Mouse (Mus musculus) cerebral cortex, adult 2 months (tissue): ENCODE results near the gene Chd9.

Experiments used
- WGBS: fragments of 180-500 bp; shearing (Covaris S2); methylation state at CpG from one replicate; pipeline ENCODE4 v1.1.7; 2018; 5-methylcytosine and 5-hydroxymethylcytosine counted together

Gene Chd9

DNA sequence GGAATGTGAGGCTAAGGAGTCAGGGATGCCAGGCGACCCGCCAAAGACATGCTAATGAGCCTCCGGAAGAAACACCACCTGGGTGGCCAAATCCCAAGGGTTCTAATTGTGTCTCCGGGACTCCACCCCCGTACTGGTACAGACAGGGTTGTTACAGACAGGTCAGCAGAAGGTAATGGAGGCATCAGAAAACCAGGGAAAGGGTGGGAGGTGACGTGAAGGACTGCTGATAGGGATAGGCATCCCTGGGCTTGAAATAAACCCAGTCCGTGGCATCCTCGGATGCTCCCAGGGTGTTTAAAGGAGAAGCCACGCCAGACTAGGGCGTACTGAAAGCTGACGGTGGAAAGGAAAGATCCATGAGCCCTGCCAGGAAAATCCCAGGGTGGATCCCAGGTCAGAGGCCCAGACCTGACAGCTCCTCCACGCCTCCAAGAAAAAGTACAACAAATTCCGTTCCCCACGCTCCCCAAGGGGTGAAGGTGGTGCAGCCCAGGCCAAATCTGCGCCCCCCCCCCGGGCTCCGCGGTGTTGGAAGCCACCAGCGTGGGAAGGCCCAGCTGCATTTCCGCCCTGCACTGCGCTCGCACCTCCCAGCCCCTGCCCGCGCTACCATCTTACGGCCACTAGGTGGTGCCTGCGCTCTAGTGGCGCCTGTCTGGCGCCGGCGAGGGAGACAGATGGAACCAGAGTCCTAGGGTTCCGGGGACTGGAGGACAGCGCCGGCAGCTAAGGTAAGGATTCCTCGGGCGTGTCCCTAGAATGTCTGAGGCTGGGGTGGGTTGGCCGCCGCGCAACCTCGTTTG, at the start of gene Chd9:
Gene Chd9, plus strand, starts transcription at position 172 of the 806 bp plus-strand sequence.
- WGBS = 1% methylated on average over 39 of the region's 39 CpGs

DNA sequence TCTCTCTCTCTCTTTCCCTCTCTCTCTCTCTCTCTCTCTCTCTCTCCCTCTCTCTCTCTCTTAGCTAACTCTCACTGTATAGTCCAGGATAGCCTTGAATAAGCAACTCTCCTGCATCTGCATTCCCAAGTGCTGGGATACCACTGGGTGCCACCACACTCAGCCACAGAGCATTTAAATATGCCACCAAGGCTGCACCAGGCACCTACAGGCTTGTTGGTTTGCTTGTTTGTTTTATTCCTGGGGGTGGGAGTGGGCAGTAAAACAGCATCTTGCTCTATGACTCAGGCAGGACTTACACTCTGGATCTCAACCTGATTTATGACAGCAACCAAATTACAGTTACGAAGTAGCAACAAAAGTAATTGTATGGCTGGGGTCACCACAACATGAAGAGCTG, 36.5 kb upstream of the Chd9 start:
- WGBS = 90% methylated on average over 1 of the region's 1 CpGs

DNA sequence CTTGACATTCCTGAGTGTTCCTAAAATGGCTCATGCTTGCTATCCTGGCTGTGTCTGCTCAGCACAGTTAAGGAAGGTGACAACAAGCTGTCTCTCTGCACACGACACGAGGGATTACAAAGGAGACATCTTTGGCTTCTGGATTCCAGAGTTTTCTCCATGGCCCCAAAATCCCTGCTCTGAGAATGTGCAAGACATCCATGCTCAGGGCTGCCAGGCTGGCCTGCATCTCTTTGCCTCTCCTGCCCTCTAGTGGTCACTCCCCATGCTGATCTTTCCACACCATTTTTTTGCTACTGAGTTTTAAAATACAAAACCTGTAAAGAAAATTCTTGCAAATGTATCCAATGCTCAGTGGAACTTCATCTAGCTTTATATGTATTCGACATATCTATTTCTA, 34.4 kb upstream of the Chd9 start:
- under 1% methylated on average over 3 of the region's 3 CpGs for WGBS

DNA sequence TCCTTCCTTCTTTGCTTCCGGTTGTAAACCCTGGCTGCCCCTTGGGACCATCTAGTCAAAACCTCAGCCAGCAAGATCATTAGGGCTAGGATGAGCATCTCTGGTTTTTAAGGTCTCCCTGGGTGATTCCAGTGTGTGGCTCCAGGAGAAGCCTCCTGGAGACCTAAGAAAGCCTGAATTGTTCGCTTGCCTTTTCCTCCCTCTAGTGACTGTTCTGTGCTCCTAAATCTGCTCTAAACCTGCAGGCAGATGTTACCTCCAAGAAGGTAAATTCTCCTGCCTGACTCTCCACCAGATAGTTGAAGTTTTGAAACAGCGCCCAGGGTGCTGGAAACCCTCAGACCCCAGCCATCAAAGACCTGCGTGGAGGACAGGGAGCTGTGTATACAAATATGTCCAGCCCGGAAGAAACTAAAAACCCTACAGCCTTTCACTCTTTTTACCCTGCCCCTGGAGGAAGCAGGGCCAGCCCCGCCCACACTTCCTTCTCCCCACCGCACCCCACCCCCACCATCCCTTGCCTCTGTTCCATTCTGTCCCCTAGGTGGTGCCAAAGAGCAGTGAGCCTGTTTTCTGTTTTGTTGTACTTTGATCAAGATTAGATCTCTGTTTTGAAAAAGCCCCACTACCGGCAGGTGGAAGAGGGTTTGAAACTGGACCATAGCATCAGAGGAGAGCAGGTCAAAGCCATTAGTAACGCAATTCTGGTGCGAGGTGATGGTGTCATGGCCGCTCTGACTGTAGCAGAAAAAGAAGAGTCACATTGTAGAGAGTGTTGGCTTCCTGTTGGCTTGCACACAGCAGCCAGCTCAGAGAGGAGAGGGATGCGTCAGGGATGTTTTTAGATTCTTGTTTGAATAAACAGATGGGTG, 32.9 kb upstream of the Chd9 start:
- WGBS = 14% methylated on average over 12 of the region's 12 CpGs

DNA sequence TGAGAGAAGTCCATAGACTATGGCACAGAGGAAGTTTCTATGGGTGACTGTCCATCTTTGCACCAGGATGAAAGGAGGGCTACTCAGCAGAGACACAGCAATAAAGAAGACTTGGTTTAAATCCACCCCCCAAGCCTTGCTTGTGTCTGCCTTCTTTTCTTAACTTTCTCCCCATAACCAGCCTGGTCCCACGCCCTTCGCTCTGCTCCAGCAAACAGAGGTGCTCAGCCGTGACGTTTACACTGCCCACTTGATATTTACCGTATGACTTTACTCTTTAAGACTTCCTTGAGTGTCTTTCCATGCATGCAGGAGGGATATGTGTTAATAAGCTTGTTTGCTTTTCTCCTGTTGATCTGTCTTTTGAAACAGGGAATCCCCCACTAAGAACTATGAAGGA, 28.7 kb upstream of the Chd9 start:
- 89% methylated on average over 5 of the region's 5 CpGs for WGBS

DNA sequence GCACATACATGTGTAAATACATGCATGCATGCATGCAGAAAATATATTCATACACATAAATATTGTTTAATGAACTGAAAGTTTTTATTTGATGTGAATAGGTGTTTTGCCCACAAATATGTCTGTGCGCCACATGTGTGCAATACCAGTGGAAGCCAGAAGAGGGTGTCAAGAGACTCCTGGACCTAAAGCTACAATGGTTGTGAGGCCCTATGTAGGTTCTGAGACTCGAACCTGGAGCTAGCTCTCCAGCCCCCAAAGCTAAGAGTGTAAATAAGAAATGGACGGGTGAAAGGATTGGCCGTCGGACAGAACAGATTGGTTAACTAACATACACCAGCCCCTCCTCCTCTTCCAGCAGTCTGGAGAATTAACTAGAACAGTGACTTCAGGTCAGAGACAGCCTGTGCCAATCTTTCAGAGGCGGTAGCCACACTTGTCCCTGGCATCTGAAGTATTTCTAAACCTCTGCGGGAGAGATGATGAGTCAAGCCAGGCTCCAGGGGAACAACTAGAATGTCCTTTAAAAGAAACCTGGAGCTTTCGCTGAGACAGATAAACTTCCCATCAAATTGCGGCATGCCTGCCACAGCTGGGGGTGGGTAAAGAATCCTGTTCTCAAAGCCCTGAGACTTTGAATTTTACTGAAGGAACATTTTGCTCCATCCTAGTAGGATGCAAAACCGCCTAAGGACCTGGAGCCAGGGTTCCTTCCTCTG, 14.4 kb upstream of the Chd9 start:
- WGBS = 72% methylated on average over 10 of the region's 10 CpGs

DNA sequence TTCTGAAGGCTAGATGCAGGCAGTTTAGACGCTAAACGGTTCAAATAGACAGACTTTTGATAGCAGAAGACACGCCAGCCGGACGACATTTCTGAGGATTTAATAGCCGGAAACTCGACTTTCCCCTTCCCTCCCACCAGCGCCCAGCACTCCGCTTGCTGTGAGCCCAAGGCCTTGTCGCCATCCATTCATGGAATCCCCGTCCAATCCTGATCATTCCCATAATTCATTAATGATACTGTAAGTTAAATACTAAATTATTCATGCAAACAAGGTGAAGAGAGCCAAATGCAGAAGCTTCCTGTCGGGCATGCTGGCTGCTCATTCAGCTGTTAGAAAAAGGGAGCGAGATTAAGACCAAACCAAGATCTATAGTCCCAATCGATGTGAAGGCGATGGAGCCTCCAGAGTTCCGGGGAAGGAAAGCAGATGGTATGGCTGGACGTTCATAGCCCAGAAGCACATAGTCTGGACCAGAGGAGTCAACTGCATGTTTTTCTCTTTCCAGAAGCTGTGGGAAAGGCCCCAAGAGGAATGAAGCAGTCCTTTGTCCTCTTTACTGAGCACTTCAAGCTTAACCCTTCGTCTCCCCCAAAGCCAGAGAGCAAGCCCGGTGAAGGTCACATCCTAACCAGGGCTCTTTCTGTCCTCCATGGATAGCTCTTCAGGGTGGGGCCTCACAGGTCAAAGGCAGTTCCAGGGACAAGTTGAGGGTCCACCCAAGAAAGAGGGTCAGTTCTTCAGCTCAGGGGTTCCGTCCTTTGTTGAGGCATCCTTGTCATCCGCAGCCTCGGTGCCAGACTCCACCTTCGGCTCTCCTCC, 11.9 kb upstream of the Chd9 start:
- WGBS = 62% methylated on average over 23 of the region's 23 CpGs

DNA sequence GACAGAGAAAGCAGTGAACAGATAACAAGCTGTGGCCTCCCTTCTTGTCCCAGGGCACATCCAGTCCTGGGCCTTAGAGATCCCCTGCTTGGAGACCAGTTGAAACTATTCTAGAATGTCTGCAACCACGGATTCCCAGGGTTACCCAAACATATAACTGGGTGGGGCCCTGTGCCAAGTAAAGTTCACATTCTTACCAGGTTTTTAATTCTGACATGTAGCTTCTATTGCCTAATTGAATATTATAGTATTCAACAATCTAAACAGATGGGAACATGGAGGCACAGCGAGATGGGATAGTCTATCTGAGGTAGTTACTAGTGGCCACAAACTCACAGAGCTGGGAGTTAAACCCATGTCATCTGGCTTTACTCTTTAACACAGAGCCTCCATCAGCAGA, 10.9 kb upstream of the Chd9 start, which contains the start of gene Gm19935:
Gene Gm19935, minus strand, starts transcription at position 101 of the 400 bp plus-strand sequence.
- WGBS = 82% methylated on average over 2 of the region's 2 CpGs

DNA sequence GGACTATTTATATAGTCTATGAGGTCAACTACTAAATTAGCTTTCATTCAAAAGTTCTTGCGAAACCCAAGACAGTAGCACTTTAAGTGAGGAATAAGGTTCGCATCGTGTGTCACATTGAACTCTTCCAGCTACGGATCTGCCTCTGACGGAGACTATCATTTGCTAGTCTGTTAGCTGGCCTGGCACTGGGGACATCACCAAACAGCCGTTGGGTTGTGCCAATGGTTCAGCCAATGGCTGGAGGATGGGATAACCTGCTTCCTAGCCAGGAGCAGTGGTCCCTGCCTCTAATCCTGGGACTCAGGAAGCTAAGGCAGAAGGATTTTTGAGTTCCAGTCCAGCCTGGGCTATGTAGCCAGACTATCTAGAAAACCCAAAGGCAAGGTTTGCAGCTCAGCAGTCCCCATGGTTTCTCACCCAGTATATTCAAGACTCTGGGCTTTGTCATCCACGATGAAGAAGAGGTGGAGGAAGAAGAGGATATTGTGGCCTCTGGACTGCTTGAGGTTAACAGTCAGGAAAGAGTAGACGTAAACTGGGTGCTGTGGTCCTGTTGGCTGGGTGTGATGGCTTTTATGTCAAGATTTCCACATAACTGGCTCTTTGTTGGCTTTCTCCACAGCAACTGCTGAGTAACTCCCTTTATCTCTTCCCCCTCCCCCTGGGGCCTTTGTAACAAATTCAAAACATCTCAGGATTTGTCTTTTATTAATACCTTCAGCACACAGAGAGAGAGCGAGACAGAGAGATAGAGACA, 8.4 kb upstream of the Chd9 start:
- 91% methylated on average over 9 of the region's 9 CpGs for WGBS

DNA sequence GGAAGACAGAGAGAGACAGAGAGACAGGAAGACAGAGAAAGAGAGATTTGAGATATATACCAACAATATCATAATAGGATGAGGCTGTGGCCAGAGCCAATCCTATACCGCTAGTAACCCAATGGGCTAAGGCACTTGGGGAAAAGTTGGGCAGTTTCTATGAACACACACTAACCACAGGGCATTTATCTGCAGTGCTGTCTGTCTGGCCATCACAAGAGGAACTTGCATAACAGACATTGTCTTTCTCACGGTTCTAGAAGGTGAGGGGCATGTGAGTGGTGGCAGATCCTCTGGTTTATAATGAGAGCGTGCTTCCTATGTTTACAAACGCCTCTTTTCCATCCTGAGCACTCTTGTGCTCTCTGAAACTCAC, 7.8 kb upstream of the Chd9 start:
- WGBS = 85% methylated on average over 4 of the region's 4 CpGs

DNA sequence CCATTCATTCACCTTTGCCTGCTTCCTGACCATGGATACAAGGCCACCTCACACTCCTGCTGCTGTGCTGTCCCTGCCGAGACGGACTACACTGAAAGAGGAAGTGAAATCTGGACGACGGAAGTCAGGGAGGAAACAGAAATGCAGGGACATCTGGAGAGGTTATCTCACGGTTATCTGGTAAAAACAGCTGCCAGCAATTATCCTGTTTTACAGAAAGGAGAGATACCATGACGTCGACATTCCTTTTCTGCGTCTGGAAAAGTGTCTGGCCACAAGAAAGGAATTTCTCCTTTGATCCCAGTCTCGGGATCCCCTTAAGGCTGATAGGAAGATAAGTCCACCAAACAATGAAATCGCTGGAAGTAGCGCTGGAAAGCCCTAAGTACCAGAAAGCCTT, 5.7 kb upstream of the Chd9 start:
- WGBS = 66% methylated on average over 11 of the region's 11 CpGs

DNA sequence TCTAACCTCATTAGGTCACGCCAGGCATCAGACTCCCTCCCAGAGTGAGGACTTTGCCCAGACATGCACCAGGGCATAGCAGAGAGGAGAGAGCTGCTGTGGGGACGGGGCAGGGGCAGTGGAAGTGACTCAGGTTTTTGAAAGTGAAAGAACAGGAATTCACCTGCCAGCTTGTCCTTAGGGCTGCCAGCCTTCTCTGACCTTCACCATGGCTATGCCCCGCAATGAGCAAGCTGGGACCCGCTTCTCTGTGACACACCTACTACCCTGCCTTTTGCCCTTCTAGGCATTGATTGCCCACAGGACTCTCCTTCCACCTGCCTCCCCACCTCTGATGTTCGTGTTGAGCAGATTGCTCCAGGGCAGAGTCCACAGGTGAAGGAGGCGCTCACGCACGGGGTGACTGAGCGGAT, 2.7 kb upstream of the Chd9 start:
- WGBS = 90% methylated on average over 9 of the region's 9 CpGs

DNA sequence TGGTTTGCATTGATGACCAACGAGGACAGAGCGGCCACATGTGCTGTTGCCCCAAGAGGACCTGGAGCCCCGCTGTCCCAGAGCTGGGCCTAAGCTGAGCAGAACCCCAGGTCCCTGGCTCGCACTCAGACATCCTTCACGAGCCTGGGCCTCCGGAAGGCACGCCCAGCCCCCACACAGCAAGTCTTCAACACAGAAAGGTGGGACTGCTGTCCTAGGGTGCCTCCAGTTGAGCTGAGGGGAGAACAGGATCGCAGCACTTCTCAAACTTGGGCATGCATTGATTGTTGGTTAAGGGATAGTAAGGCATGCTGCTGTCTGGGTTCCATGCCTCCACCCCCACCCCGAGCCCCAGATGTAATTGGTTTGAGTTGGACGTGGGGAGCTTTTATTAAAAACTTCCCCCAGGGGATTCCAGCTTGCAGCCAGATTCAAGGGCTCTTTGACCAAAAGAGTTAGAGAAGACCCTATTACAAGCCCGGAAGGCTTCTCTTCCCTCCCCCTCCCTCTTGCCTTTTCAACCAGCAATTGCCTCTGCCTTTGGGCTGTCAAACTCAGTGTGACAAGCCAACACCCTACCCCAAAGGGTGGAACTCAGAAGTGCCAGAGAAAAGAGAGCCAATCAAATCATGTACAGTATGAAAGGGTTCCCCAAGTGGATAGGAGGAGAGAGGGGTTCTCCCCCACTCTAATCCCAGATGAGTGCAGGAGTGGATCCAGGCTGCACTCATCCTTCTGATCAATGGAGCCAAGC, 1.0 kb downstream of the Chd9 start:
- 2% methylated on average over 11 of the region's 11 CpGs for WGBS

DNA sequence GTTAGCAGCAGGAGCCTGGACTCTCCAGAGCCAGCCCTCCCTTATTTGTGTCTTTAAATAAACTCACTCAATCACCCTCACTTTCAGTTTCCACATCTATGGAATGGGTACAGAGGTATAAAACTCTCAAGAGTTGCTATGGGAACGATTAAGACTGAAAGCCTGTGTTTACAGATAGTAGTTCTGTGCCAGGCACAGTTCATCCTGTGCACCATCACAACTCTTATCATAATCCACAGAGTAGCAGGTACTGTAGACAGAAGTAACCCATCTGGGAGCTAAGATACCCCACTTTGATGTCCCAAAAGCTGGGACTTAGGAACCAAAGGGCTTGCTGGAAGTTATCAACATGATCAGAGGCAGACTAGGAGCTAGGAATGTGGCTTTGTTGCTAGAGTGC, 1.7 kb downstream of the Chd9 start:
- WGBS = 43% methylated on average over 1 of the region's 1 CpGs

DNA sequence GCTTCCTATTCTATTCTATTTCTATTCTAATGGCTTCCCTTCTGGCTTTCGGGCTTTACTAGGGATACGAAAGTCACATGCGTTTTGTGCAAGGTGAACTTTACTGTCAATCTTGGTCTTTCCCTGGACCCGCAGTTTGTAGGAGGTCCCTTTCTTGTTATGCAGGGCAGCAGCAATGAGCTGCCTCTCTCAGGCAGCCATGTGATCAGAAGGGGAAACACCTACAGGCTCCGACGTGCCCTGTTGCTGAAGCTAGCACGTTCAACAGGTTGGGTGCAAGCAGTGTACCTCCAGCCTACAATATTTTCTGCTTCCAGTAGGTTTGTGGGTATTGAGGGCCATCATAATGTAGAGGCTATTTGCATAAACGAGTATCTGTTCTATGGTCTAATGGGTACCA, 2.8 kb downstream of the Chd9 start:
- WGBS = 64% methylated on average over 8 of the region's 8 CpGs

DNA sequence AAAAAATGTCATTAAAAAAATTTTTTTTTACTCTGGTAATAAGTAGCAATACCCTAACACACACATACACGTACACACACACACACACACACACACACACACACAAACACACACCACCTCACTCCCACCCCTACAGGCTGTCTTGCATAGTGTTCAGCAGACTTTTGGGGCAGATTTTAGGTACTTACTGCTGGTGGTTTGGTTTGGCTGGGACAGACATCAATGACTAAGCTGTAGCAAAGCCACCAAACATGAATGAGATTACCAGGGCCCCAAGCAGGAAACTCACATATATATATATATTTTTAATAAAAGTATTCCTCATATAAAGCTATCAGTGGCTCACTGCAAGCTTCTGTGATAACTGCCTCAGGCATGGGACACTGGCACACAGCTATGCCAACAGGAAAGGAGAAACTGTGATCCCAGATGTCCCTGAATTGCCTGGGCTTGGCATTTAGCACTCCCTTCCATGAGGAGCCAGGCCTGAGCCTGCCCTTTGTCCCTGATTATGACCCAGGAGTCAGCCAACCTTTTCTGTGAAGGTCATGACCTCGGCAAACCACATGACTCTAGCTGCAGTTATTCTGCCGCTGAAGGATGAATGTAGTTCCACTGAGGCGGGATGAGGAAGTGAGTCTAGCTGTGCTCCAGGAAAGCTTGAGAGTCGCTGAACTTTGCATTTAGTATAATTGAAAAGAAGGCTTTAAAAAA, 4.6 kb downstream of the Chd9 start:
- WGBS = 63% methylated on average over 5 of the region's 5 CpGs

DNA sequence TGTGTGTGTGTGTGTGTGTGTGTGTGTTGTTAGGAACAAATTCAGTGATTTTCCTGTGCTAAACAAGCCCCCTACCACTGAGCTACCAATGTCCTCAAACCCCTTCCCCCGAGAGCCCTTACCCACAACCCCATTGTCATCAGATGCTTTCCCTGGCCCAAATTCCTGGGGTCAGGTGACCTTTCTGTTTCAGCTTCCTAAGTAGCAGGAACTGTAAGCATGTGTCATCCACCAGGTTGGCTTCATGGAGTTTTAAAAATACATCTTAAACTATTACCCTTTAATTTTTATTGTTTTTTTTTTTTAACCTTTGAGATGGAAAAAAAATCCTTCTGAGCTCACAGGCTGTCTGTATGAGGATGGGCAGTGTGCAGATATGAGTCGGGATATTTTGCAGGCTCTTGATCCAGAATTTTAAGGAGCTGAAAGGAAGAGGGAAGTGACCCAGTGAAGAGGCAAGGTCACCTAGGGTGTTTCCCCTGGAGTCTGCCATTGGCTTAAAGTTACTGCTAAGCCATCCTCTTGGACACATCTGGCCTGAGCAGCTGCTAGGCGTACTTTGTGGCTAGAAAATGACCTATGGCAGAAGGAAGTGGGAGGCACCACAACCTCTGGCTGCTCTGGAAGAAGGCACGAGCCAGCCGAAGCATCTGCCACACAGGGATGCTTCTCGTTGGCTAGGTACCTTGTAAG, 5.6 kb downstream of the Chd9 start:
- WGBS = 81% methylated on average over 6 of the region's 6 CpGs

DNA sequence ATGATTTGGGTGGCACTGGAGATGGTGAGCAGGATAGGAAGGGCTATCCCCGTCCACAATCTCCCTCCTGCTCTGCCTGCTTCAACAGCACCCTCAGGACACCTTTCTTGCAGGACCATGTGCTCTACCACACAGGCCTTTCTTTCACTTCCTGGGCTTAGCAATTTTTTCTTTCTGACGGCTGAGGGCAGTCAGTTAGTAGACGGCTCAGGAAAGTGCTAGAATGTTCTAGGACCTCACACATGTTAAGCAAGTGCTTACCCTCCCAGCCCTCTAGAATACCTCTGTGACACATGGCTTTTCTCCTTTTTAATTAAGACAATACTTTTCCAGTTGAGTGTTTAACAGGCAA, 6.1 kb downstream of the Chd9 start:
- WGBS = 85% methylated on average over 3 of the region's 3 CpGs

DNA sequence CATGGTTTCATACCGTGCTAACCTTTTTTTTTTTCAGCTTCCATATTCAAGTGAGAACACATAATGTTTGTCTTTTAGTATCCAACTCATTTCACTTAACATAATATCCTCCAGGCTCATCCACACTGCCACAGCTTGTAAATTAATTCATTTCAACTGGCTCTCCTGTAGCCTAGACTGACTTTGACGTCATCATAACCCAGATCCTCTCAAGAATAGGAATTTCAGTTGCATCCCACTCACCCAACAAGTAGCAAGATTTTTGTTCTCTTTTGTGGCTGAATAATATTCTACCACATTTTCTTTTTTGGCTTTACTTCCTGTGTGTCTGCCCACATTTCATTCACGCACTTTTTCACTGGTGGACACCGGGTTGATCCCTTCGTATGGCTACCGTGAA, 9.3 kb downstream of the Chd9 start:
- 58% methylated on average over 6 of the region's 6 CpGs for WGBS
